Mouse (Mus musculus): ENCODE results near the gene 4833439L19Rik. TPM values are rescaled to one million over a fixed set of nuclear protein-coding genes. Genes with fewer than 3 reads are reported as not detected.

4833439L19Rik gene
- polyA plus RNA-seq (2015; fragmentation: Illumina TruSeq; extraction: RNeasy Lipid Tissue Mini Kit (QIAGEN cat#74804); ENCODE audit: insufficient read depth, low replicate concordance), result 59.6 TPM

DNA sequence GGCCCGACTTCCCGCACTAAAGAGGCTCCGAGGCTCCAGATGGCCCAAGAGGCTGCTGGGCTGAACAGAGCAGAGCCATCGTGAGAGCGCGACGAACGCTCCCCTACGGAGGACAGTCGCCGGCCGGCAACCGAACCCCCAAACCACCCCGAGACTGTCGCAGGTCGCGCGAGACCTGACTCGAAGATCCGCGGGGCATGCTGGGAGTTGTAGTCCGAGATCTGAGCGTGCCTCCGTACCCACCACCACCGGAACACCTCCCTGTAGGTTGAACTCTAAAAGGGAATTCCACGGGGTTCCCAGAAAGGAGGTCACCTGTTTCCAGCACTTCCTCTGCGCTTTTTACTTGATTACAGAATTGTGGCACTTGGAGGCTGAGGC lies at the start of gene 4833439L19Rik:
TSS of gene 4833439L19Rik (minus strand) at position 235 of the 381 bp plus-strand sequence.

DNA sequence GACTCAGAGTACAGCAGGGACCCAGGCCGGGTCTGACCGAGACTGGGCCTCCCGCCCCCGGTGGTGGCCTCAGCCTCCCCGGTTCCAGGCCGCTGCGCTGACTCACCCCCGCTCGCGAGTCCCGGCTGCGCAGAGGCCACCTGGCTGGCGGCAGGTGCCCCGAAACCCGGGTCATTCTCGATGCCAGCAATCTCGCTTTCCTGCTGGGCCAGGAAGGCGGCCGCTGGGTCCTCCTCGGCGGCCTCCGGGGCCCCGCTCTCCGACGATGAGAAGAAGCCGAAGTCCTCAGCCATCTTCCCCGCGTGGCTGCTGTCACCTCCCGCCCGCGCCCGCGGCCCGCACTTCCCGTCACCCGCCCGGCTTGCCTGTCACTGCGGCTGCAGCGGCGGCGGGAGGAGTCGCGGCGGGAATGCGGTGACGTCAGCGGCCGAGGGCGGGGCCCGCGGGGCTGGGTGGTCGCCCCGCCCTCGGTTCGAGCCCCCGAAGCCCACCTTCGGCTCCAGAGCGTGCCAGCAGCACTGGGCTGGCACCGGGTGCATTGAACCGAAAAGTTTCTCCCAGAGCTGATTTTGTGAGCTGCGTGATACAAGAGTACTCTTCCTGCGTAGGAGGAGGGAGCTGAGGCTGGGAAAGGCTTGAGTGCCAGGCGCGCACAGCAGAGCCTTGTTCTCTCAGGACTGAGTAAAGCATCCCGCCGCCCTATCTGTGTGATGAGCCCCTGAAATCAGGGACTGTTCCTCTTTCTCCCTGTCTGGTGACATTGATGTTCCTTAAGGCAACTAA lies 45.9 kb upstream of the 4833439L19Rik start, which contains the start of gene Cltb:
TSS of gene Cltb (minus strand) at position 373 of the 783 bp plus-strand sequence.

DNA sequence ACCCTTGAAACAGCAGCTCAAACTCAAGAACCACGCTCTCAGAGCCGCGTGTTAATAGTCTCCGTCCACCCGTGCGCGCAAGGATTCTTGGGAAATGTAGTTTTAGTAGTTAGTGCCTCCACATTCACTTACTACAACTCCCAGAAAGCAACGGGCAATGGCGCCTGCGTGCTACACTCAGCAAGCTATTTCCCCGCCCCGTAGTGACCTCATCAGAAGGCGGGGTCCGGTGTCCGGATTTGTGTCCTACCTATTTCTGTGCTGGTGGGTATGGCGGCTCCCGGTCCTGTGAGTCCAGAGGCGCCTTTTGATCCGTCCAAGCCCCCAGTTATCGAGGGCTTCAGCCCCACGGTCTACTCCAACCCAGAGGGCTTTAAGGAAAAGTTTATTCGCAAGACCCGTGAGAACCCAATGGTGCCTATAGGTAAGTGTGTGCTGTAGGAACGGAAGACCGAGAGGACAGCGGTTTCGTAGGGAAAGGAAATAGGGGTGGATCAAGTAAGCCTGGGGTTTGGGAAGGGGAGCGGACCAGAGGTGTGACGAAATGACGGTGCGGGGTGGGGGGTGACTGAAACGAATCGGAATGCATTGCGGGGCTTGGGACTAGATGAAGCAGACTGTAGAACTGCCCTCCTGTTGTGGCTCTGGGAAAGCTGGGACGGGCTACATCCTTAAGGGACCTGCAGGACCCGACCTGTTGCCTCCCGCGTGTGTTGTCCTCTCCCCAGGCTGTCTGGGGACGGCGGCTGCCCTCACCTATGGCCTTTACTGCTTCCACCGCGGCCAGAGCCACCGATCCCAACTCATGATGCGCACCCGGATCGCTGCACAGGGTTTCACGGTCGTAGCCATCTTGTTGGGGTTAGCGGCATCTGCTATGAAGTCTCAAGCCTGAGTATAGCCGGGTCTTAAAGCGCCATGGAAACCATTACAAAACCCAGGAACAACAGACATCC lies 25.0 kb upstream of the 4833439L19Rik start, which contains the start of the genes Nop16 and Higd2a:
TSS of gene Nop16 (minus strand) at position 95 of the 956 bp plus-strand sequence.
TSS of gene Higd2a (plus strand) at position 212 of the 956 bp plus-strand sequence.

DNA sequence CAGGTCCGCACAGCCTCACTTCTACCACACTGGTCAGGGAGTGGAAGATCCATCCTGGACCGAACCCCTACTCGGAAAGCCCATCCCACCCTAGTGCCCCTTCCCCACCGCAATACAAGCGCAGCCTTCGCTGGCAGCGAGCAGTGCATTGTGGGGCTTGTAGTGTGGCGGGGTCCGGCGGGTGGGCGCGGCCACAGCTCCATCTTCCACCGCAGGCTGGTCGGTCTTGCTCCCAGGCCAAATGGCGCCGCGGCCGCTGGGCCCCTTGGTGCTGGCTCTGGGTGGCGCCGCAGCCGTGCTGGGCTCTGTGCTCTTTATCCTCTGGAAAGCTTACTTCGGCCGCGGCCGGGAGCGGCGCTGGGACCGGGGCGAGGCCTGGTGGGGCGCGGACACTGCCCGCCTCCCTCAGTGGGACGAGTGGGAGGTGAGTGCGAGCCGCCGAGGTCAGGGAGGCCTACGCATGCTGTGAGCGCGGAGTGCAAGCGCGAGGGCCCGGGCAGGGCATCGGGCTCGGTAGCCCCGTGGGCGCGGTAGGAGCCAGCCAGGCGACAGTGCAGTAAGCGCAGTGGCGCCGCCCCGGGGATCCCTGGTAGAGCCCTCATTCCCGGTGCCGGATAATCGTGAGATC lies 9.7 kb upstream of the 4833439L19Rik start, which contains the start of gene Arl10:
TSS of gene Arl10 (plus strand) at position 162 of the 628 bp plus-strand sequence.

DNA sequence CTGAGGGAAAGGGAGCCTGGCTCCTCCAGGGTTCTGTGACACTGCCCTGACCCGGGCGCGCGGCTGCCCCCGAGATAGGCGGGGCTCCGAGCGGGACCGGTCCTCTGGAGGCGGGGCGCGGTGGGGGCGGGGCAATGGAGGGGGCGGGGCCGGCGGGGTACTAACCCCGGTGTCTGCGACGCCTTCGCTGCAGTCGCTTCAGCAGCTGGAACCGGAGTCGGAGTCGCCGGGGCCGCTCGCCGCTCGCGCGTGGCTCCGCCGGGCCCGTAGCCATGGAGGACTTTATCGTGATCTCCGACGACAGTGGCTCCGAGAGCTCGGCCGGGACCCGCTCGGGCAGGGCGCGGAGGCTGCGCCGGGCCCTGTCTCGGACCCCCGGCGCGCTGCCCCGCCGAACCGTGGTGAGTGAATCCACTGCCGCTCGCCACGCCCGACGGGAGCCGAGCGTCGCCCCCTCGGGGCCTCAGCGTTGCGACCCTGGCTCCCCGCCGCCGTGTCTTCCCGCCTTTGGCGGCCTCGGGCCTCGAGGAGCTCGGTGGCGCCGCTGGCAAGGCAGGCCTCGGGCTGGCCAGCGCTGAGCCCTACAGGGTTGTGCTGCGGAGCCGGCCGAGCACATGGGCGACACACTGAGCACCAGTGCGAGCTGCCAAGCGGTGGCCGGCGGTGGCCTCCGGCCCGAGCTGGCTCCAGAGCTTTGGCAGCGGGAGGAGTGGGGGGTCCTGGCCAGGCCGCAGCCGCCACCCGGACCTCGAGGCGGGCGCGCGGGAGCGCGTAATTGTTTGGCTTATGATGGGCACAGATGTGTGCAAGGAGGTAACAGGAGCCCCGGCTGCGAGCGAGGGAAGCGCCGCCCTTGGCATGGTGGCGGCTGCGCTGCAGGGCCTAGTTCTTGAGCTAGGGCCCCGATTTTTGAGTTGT lies 61.4 kb downstream of the 4833439L19Rik start, which contains the start of gene Simc1:
TSS of gene Simc1 (plus strand) at position 176 of the 918 bp plus-strand sequence.

Other genes with a start within 250 kb of the 4833439L19Rik start
- 3.6 TPM for gene Cplx2, start 194.1 kb downstream of the 4833439L19Rik start, polyA plus RNA-seq (2015; fragmentation: Illumina TruSeq; extraction: RNeasy Lipid Tissue Mini Kit (QIAGEN cat#74804); ENCODE audit: insufficient read depth, low replicate concordance)
- 21.1 TPM for gene Thoc3, start 96.6 kb downstream of the 4833439L19Rik start, polyA plus RNA-seq (2015; fragmentation: Illumina TruSeq; extraction: RNeasy Lipid Tissue Mini Kit (QIAGEN cat#74804); ENCODE audit: insufficient read depth, low replicate concordance)
- 15.6 TPM for gene Simc1, start 61.7 kb downstream of the 4833439L19Rik start, polyA plus RNA-seq (2015; fragmentation: Illumina TruSeq; extraction: RNeasy Lipid Tissue Mini Kit (QIAGEN cat#74804); ENCODE audit: insufficient read depth, low replicate concordance)
- 21.0 TPM for gene Arl10, start 9.6 kb upstream of the 4833439L19Rik start, polyA plus RNA-seq (2015; fragmentation: Illumina TruSeq; extraction: RNeasy Lipid Tissue Mini Kit (QIAGEN cat#74804); ENCODE audit: insufficient read depth, low replicate concordance)
- gene Nop16, start 24.7 kb upstream of the 4833439L19Rik start, polyA plus RNA-seq (2015; fragmentation: Illumina TruSeq; extraction: RNeasy Lipid Tissue Mini Kit (QIAGEN cat#74804); ENCODE audit: insufficient read depth, low replicate concordance), result 28.3 TPM
- gene Higd2a, start 24.8 kb upstream of the 4833439L19Rik start, polyA plus RNA-seq (2015; fragmentation: Illumina TruSeq; extraction: RNeasy Lipid Tissue Mini Kit (QIAGEN cat#74804); ENCODE audit: insufficient read depth, low replicate concordance), result 70.3 TPM
- gene Cltb, start 45.9 kb upstream of the 4833439L19Rik start, polyA plus RNA-seq (2015; fragmentation: Illumina TruSeq; extraction: RNeasy Lipid Tissue Mini Kit (QIAGEN cat#74804); ENCODE audit: insufficient read depth, low replicate concordance), result 12.0 TPM
- gene Faf2, start 56.3 kb upstream of the 4833439L19Rik start, polyA plus RNA-seq (2015; fragmentation: Illumina TruSeq; extraction: RNeasy Lipid Tissue Mini Kit (QIAGEN cat#74804); ENCODE audit: insufficient read depth, low replicate concordance), result 56.9 TPM
- 47.1 TPM for gene Rnf44, start 128.5 kb upstream of the 4833439L19Rik start, polyA plus RNA-seq (2015; fragmentation: Illumina TruSeq; extraction: RNeasy Lipid Tissue Mini Kit (QIAGEN cat#74804); ENCODE audit: insufficient read depth, low replicate concordance)
- gene Cdhr2, start 136.0 kb upstream of the 4833439L19Rik start, polyA plus RNA-seq (2015; fragmentation: Illumina TruSeq; extraction: RNeasy Lipid Tissue Mini Kit (QIAGEN cat#74804); ENCODE audit: insufficient read depth, low replicate concordance), result not detected
- not detected for gene Gprin1, start 184.4 kb upstream of the 4833439L19Rik start, polyA plus RNA-seq (2015; fragmentation: Illumina TruSeq; extraction: RNeasy Lipid Tissue Mini Kit (QIAGEN cat#74804); ENCODE audit: insufficient read depth, low replicate concordance)
- not detected for gene Sncb, start 201.2 kb upstream of the 4833439L19Rik start, polyA plus RNA-seq (2015; fragmentation: Illumina TruSeq; extraction: RNeasy Lipid Tissue Mini Kit (QIAGEN cat#74804); ENCODE audit: insufficient read depth, low replicate concordance)
- not detected for gene Eif4e1b, start 218.6 kb upstream of the 4833439L19Rik start, polyA plus RNA-seq (2015; fragmentation: Illumina TruSeq; extraction: RNeasy Lipid Tissue Mini Kit (QIAGEN cat#74804); ENCODE audit: insufficient read depth, low replicate concordance)
- gene Tspan17, start 223.9 kb upstream of the 4833439L19Rik start, polyA plus RNA-seq (2015; fragmentation: Illumina TruSeq; extraction: RNeasy Lipid Tissue Mini Kit (QIAGEN cat#74804); ENCODE audit: insufficient read depth, low replicate concordance), result 10.8 TPM